Mouse (Mus musculus): ENCODE measurements at regions not wholly inside any gene's neighbourhood (a gene's known extent, or its start where the extent isn't known, plus 50 kb on each side); places are given as distances from the start of the nearest gene placed in this dataset.

DNA sequence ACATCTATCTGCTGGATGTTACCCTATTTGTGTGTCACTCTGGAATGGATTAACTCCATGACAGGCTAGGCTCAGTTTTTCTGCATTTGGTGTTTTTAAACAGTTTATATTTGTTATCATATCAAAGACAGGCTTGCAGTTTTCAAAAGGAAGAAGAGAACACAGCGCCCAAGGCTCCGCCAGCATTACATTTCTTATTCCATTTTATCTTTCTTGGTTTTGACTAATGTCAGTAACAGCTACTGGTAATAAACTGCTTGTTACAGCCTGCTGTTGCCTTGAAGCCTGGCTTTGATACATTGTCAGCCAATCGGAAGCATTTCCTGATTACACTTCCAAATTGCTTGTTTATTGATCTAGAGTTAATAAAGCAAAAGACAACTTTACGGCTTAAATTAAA, 219.4 kb upstream of the Mdfic start:
- H3K4me3 ChIP-seq (ENCODE audit: low read depth, low read length): no peak overlapping the region
- DNase-seq (ENCODE audit: low spot score): no peak
- no peak overlapping the region for H3K27ac ChIP-seq (ENCODE audit: low read depth)
- H3K9me3 ChIP-seq (ENCODE audit: control insufficient read depth, low read length): no peaks in the 10 kb centered on the region
- WGBS: 53% methylated on average over 4 of the region's 4 CpGs
- no peak overlapping the region for H3K9ac ChIP-seq (ENCODE audit: low read length)
- no peak overlapping the region for H3K4me2 ChIP-seq (ENCODE audit: low read length)
- H3K36me3 ChIP-seq (ENCODE audit: control insufficient read depth, insufficient read depth, low read length): no peaks in the 10 kb centered on the region
- no peaks in the 10 kb centered on the region for H3K4me1 ChIP-seq (replicated peaks; ENCODE audit: control insufficient read depth, insufficient read depth, low read length)
- H3K27me3 ChIP-seq (replicated peaks; ENCODE audit: control insufficient read depth, insufficient read depth, low read length): no peaks in the 10 kb centered on the region
- no peak for ATAC-seq (replicated peaks; ENCODE audit: low FRiP score, low TSS enrichment, low read depth)

- ATAC-seq (replicated peaks; ENCODE audit: low FRiP score, low TSS enrichment, low read depth) (no peak), DNase-seq (ENCODE audit: low spot score) (no peak)
- Histone ChIP-seq H3K4me3 (ENCODE audit: low read depth, low read length) (no peak overlapping the region), H3K27ac (ENCODE audit: low read depth) (no peak overlapping the region), H3K36me3 (ENCODE audit: control insufficient read depth, insufficient read depth, low read length) (no peaks in the 10 kb centered on the region), H3K9ac (ENCODE audit: low read length) (no peak overlapping the region), H3K9me3 (ENCODE audit: control insufficient read depth, low read length) (no peaks in the 10 kb centered on the region), H3K27me3 (replicated peaks; ENCODE audit: control insufficient read depth, insufficient read depth, low read length) (no peaks in the 10 kb centered on the region), H3K4me1 (replicated peaks; ENCODE audit: control insufficient read depth, insufficient read depth, low read length) (no peaks in the 10 kb centered on the region), H3K4me2 (ENCODE audit: low read length) (no peak overlapping the region)
- 51% methylated on average over 2 of the region's 2 CpGs for WGBS
Observed at GRCm38 (mm10) chr6:15509314-15509713, 211.1 kb upstream of the Mdfic start.

GRCm38 (mm10) chr6:15537279-15537678, 183.2 kb upstream of the Mdfic start:
- ATAC-seq (replicated peaks; ENCODE audit: low FRiP score, low TSS enrichment, low read depth) (no peak), DNase-seq (ENCODE audit: low spot score) (no peak)
- Histone ChIP-seq H3K27me3 (replicated peaks; ENCODE audit: control insufficient read depth, insufficient read depth, low read length) (no peaks in the 10 kb centered on the region), H3K4me3 (ENCODE audit: low read depth, low read length) (no peak overlapping the region), H3K36me3 (ENCODE audit: control insufficient read depth, insufficient read depth, low read length) (no peaks in the 10 kb centered on the region), H3K4me2 (ENCODE audit: low read length) (no peak overlapping the region), H3K9me3 (ENCODE audit: control insufficient read depth, low read length) (no peaks in the 10 kb centered on the region), H3K27ac (ENCODE audit: low read depth) (no peak overlapping the region), H3K9ac (ENCODE audit: low read length) (no peak overlapping the region), H3K4me1 (replicated peaks; ENCODE audit: control insufficient read depth, insufficient read depth, low read length) (no peaks in the 10 kb centered on the region)
- WGBS: 60% methylated on average over 2 of the region's 2 CpGs

DNA sequence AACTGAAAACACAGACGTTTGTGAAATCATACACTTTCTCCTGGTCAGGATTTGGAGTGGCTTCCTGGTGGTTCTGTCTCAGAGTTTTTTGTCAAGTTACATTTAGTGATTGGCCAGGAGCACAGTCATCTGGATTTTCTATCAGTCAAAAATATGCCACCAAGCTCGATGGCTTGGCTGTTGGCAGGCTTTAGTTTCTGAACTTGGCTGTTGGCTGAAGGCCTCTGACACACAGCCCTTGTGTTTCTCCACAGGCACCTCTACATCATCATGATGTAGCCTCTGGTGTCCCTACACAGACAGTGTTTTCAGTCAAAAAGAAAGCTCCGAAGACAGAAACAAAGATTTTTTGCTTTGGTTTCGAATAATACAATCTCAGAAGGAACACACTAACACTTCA, 178.5 kb upstream of the Mdfic start:
- ATAC-seq (replicated peaks; ENCODE audit: low FRiP score, low TSS enrichment, low read depth) (no peak), DNase-seq (ENCODE audit: low spot score) (no peak)
- no peaks in the 10 kb centered on the region for H3K27me3 ChIP-seq (replicated peaks; ENCODE audit: control insufficient read depth, insufficient read depth, low read length)
- H3K9ac ChIP-seq (ENCODE audit: low read length): no peak overlapping the region
- no peak overlapping the region for H3K4me3 ChIP-seq (ENCODE audit: low read depth, low read length)
- no peaks in the 10 kb centered on the region for H3K9me3 ChIP-seq (ENCODE audit: control insufficient read depth, low read length)
- no peak overlapping the region for H3K4me2 ChIP-seq (ENCODE audit: low read length)
- no peaks in the 10 kb centered on the region for H3K4me1 ChIP-seq (replicated peaks; ENCODE audit: control insufficient read depth, insufficient read depth, low read length)
- WGBS: 76% methylated on average over 4 of the region's 4 CpGs
- H3K27ac ChIP-seq (ENCODE audit: low read depth): no peak overlapping the region
- no peaks in the 10 kb centered on the region for H3K36me3 ChIP-seq (ENCODE audit: control insufficient read depth, insufficient read depth, low read length)

- no peaks in the 10 kb centered on the region for H3K36me3 ChIP-seq (ENCODE audit: control insufficient read depth, insufficient read depth, low read length)
- no peaks in the 10 kb centered on the region for H3K27me3 ChIP-seq (replicated peaks; ENCODE audit: control insufficient read depth, insufficient read depth, low read length)
- DNase-seq (ENCODE audit: low spot score): no peak
- no peaks in the 10 kb centered on the region for H3K4me1 ChIP-seq (replicated peaks; ENCODE audit: control insufficient read depth, insufficient read depth, low read length)
- no peak overlapping the region for H3K4me2 ChIP-seq (ENCODE audit: low read length)
- ATAC-seq (replicated peaks; ENCODE audit: low FRiP score, low TSS enrichment, low read depth): no peak
- 65% methylated on average over 14 of the region's 14 CpGs for WGBS
- no peak overlapping the region for H3K27ac ChIP-seq (ENCODE audit: low read depth)
- H3K9me3 ChIP-seq (ENCODE audit: control insufficient read depth, low read length): no peaks in the 10 kb centered on the region
- H3K9ac ChIP-seq (ENCODE audit: low read length): no peak overlapping the region
- no peak overlapping the region for H3K4me3 ChIP-seq (ENCODE audit: low read depth, low read length)
Observed at GRCm38 (mm10) chr6:15543516-15544080, 176.9 kb upstream of the Mdfic start.

- Histone ChIP-seq H3K9me3 (ENCODE audit: control insufficient read depth, low read length) (no peaks in the 10 kb centered on the region), H3K4me3 (ENCODE audit: low read depth, low read length) (no peak overlapping the region), H3K36me3 (ENCODE audit: control insufficient read depth, insufficient read depth, low read length) (no peaks in the 10 kb centered on the region), H3K27me3 (replicated peaks; ENCODE audit: control insufficient read depth, insufficient read depth, low read length) (no peaks in the 10 kb centered on the region), H3K4me2 (ENCODE audit: low read length) (no peak overlapping the region), H3K9ac (ENCODE audit: low read length) (no peak overlapping the region), H3K4me1 (replicated peaks; ENCODE audit: control insufficient read depth, insufficient read depth, low read length) (no peaks in the 10 kb centered on the region), H3K27ac (ENCODE audit: low read depth) (no peak overlapping the region)
- 77% methylated on average over 2 of the region's 2 CpGs for WGBS
- DNase-seq (ENCODE audit: low spot score): no peak
- no peak for ATAC-seq (replicated peaks; ENCODE audit: low FRiP score, low TSS enrichment, low read depth)
Observed at GRCm38 (mm10) chr6:15548833-15549232, 171.6 kb upstream of the Mdfic start.

DNA sequence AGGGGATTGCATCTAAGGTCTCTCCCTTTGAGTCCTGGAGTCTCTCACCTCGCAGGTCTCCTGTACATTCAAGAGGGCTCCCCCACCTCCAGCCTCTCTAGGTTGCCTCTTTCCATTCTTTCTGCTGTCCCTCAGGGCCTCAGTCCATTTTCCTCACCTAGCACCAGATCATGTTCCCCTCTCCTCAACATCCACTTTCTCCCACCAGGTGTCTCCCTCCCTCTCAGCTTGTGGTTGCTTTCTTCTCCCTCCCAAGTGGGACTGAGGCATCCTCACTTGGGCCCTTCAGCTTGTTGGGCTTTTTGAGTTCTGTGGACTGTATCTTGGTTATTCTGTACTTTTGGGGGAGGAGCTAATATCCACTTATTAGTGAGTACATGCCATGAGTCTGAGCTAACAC, 127.7 kb upstream of the Mdfic start:
- H3K4me2 ChIP-seq (ENCODE audit: low read length): no peak overlapping the region
- no peaks in the 10 kb centered on the region for H3K27me3 ChIP-seq (replicated peaks; ENCODE audit: control insufficient read depth, insufficient read depth, low read length)
- no peaks in the 10 kb centered on the region for H3K36me3 ChIP-seq (ENCODE audit: control insufficient read depth, insufficient read depth, low read length)
- H3K4me3 ChIP-seq (ENCODE audit: low read depth, low read length): no peak overlapping the region
- no peak overlapping the region for H3K27ac ChIP-seq (ENCODE audit: low read depth)
- H3K9ac ChIP-seq (ENCODE audit: low read length): no peak overlapping the region
- no peaks in the 10 kb centered on the region for H3K4me1 ChIP-seq (replicated peaks; ENCODE audit: control insufficient read depth, insufficient read depth, low read length)
- H3K9me3 ChIP-seq (ENCODE audit: control insufficient read depth, low read length): no peaks in the 10 kb centered on the region
- 68% methylated on average over 1 of the region's 1 CpGs for WGBS
- DNase-seq (ENCODE audit: low spot score) (no peak), ATAC-seq (replicated peaks; ENCODE audit: low FRiP score, low TSS enrichment, low read depth) (no peak)

GRCm38 (mm10) chr6:15597226-15597983, 123.1 kb upstream of the Mdfic start:
- Histone ChIP-seq H3K27me3 (replicated peaks; ENCODE audit: control insufficient read depth, insufficient read depth, low read length) (no peaks in the 10 kb centered on the region), H3K4me1 (replicated peaks; ENCODE audit: control insufficient read depth, insufficient read depth, low read length) (no peaks in the 10 kb centered on the region), H3K36me3 (ENCODE audit: control insufficient read depth, insufficient read depth, low read length) (no peaks in the 10 kb centered on the region), H3K27ac (ENCODE audit: low read depth) (0 out of 2 replicates have a peak overlapping the region, but pooled peaks have one; percentile 16), H3K4me3 (ENCODE audit: low read depth, low read length) (no peak overlapping the region), H3K9me3 (ENCODE audit: control insufficient read depth, low read length) (no peaks in the 10 kb centered on the region), H3K9ac (ENCODE audit: low read length) (no peak overlapping the region), H3K4me2 (ENCODE audit: low read length) (no peak overlapping the region)
- no peak for DNase-seq (ENCODE audit: low spot score)
- 24% methylated on average over 4 of the region's 4 CpGs for WGBS
- no peak for ATAC-seq (replicated peaks; ENCODE audit: low FRiP score, low TSS enrichment, low read depth)

- DNase-seq (ENCODE audit: low spot score): no peak
- no peaks in the 10 kb centered on the region for H3K9me3 ChIP-seq (ENCODE audit: control insufficient read depth, low read length)
- no peak overlapping the region for H3K9ac ChIP-seq (ENCODE audit: low read length)
- no peak overlapping the region for H3K27ac ChIP-seq (ENCODE audit: low read depth)
- no peak for ATAC-seq (replicated peaks; ENCODE audit: low FRiP score, low TSS enrichment, low read depth)
- no peaks in the 10 kb centered on the region for H3K4me1 ChIP-seq (replicated peaks; ENCODE audit: control insufficient read depth, insufficient read depth, low read length)
- H3K36me3 ChIP-seq (ENCODE audit: control insufficient read depth, insufficient read depth, low read length): no peaks in the 10 kb centered on the region
- H3K4me2 ChIP-seq (ENCODE audit: low read length): no peak overlapping the region
- H3K27me3 ChIP-seq (replicated peaks; ENCODE audit: control insufficient read depth, insufficient read depth, low read length): no peaks in the 10 kb centered on the region
- no peak overlapping the region for H3K4me3 ChIP-seq (ENCODE audit: low read depth, low read length)
Observed at GRCm38 (mm10) chr6:15610208-15610607, 110.3 kb upstream of the Mdfic start.

All from intestine, embryonic 14.5 days (tissue).